Mouse (Mus musculus) E14TG2a.4 (cell line): Measurements from ENCODE around the gene Tmem161a.

ENCODE experiments used
- CTCF ChIP-seq: conservative IDR thresholded peaks from 2 replicates; pipeline ENCODE4 v1.5.1; 2014; ENCODE audit warnings: low read length
- POU5F1 ChIP-seq: IDR thresholded peaks from 2 replicates; pipeline ENCODE4 v1.6.1; 2014; ENCODE audit warnings: low read length, borderline replicate concordance

GRCm38 (mm10) chr8:70173320-70173719, 1.2 kb downstream of the Tmem161a start:
- TF ChIP-seq CTCF (no peak), POU5F1 (no peak)
